Mouse (Mus musculus) forebrain, embryonic 12.5 days (tissue): ENCODE results near the gene Rsph6a. TPM values are rescaled to one million over a fixed set of nuclear protein-coding genes. Genes with fewer than 3 reads are reported as not detected.
A peak's percentile ranks its signal among the peaks of the same experiment; 100 is the strongest.

Source experiments
- ATAC-seq: fragments of 200-750 bp; cut with Nextera tagmentation; 2 replicates; pipeline ENCODE4 v1.8.0; 2017; ENCODE audit warnings: moderate TSS enrichment; ENCODE audit not compliant: low FRiP score
- H3K27ac ChIP-seq: fragments of 300-500 bp; sonication (generic); 2 replicates; pipeline ENCODE4 v1.5.1; 2016; ENCODE audit warnings: mild to moderate bottlenecking
- H3K27me3 ChIP-seq: fragments of 300-500 bp; sonication (generic); 2 replicates; pipeline ENCODE4 v1.6.1; 2016; ENCODE audit warnings: mild to moderate bottlenecking
- H3K36me3 ChIP-seq: fragments of 300-500 bp; sonication (generic); replicated peaks from 2 replicates; pipeline ENCODE4 v1.6.1; 2016; ENCODE audit warnings: mild to moderate bottlenecking
- H3K4me1 ChIP-seq: fragments of 300-500 bp; sonication (generic); 2 replicates; pipeline ENCODE4 v1.6.1; 2016
- H3K4me2 ChIP-seq: fragments of 300-500 bp; sonication (generic); 2 replicates; pipeline ENCODE4 v1.6.1; 2016; ENCODE audit warnings: mild to moderate bottlenecking, moderate library complexity
- H3K4me3 ChIP-seq: fragments of 300-500 bp; sonication (generic); replicated peaks from 2 replicates; pipeline ENCODE4 v1.5.1; 2016; ENCODE audit warnings: mild to moderate bottlenecking
- H3K9ac ChIP-seq: fragments of 300-500 bp; sonication (generic); 2 replicates; pipeline ENCODE4 v1.6.1; 2016; ENCODE audit warnings: mild to moderate bottlenecking
- H3K9me3 ChIP-seq: fragments of 300-500 bp; sonication (generic); 2 replicates; pipeline ENCODE4 v1.6.1; 2016
- WGBS: fragments of 180-500 bp; shearing (Covaris S2); methylation state at CpG from one replicate; pipeline ENCODE4 v1.1.7; 2016; 5-methylcytosine and 5-hydroxymethylcytosine counted together
- polyA plus RNA-seq: library from polyadenylated mRNA; unstranded; fragments of >200 nt; fragmentation: Nextera tagmentation; extraction: Ambion mirVana; gene quantifications from 2 replicates; pipeline ENCODE4 v1.2.1, GENCODE M21; 2016

Gene Rsph6a
- polyA plus RNA-seq, 1 experiment from 2014 or later, result not detected

DNA sequence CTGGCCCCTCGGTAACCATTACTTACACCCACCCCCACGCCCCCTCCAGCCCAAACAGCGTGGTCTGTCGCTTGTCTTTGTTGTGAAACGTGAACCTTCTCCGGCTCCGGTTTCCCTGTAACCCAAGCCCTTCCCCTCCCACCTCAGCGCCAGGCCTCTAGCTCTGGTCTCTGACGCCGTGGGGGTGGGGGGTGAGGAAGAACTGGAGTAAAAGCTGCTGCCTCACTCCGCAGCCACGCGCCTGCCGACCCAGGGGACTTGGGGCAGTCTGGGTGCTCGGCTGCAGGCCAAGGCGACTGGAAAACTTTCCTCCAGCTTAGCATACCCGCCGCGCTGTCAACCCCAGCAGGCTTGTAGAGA, 41.2 kb downstream of the Rsph6a start:
- H3K9me3 ChIP-seq, result no peaks in the 10 kb centered on the region
- H3K4me3 ChIP-seq, result peak overlapping the region; percentile 72
- peak overlapping the region; percentile 95 for H3K4me2 ChIP-seq
- peaks cover 21% of the 10 kb centered on the region for H3K27me3 ChIP-seq
- peak overlapping the region; percentile 91 for H3K9ac ChIP-seq
- H3K4me1 ChIP-seq, result peaks cover 60% of the 10 kb centered on the region
- no peak for ATAC-seq
- under 1% methylated on average over 19 of the region's 19 CpGs for WGBS
- H3K36me3 ChIP-seq, result peaks cover 19% of the 10 kb centered on the region
- H3K27ac ChIP-seq, result peak overlapping the region; percentile 95

DNA sequence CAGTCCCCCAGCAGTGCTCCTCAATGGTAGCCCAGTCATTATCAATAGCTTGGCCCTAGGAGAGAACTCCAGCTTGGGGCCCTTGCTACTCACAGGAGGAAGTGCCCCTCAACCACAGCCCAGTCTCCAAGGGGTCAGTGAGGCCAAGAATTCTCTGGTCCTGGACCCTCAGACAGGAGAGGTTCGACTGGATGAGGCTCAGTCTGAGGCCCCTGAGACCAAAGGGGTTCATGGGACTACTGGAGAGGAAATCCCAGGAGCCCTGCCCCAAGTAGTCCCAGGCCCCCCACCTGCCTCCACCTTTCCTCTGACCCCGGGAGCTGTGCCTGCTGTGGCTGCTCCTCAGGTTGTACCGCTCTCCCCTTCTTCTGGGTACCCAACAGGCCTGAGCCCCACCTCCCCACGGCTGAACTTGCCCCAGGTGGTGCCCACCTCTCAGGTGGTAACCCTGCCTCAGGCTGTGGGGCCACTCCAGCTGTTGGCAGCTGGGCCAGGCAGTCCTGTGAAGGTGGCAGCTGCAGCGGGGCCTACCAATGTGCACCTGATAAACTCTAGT, 42.0 kb downstream of the Rsph6a start:
- 55% methylated on average over 5 of the region's 5 CpGs for WGBS
- Histone ChIP-seq H3K27ac (no peak overlapping the region), H3K9me3 (no peaks in the 10 kb centered on the region), H3K27me3 (peaks cover 13% of the 10 kb centered on the region), H3K4me2 (peak overlapping the region; percentile 95), H3K9ac (peak overlapping the region; percentile 91), H3K36me3 (peaks cover 12% of the 10 kb centered on the region), H3K4me3 (peak overlapping the region; percentile 72), H3K4me1 (peaks cover 54% of the 10 kb centered on the region)
- ATAC-seq, result no peak

DNA sequence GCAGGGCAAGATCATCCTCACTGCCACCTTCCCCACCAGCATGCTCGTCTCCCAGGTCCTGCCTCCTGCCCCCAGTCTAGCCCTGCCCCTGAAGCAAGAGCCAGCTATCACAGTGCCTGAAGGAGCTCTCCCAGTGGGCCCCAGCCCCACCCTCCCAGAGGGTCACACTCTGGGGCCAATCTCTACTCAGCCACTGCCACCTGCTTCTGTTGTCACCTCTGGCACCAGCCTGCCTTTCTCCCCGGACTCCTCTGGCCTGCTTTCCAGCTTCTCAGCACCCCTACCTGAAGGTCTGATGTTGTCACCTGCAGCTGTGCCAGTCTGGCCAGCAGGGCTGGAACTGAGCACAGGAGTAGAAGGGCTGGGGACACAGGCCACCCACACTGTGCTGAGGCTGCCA, 42.7 kb downstream of the Rsph6a start:
- 58% methylated on average over 2 of the region's 2 CpGs for WGBS
- H3K27me3 ChIP-seq, result peaks cover 6% of the 10 kb centered on the region; the same call in 1 of the 2 replicates
- ATAC-seq, result no peak
- H3K9ac ChIP-seq, result peak overlapping the region; percentile 21; the same call in 1 of the 2 replicates
- H3K4me1 ChIP-seq, result peaks cover 47% of the 10 kb centered on the region
- 0 out of 2 replicates have a peak overlapping the region, but pooled peaks have one; percentile 95 for H3K4me2 ChIP-seq
- no peak overlapping the region for H3K27ac ChIP-seq
- no peak overlapping the region for H3K4me3 ChIP-seq
- no peaks in the 10 kb centered on the region for H3K9me3 ChIP-seq
- peaks cover 12% of the 10 kb centered on the region; the same call in 1 of the 2 replicates for H3K36me3 ChIP-seq

DNA sequence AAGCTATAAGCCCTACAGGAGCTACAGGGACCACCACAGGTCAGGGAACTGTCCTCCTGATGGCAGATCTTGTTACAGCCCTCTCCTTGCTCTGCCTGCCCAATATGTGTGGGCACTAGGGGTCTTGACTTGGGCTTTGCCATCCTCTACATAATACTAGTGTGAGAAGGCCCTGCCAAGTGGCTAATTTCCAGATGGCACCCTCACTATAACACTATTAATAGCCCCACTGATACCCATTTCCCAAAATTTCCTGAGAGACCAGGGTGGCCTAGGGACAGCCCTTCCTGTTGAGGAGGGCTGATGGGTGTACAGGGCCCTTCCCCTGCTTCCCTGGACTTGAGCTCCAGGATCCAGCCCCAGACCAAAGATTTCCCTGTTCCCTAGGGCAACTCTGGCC, 43.4 kb downstream of the Rsph6a start:
- H3K4me3 ChIP-seq, result no peak overlapping the region
- H3K27ac ChIP-seq, result no peak overlapping the region
- ATAC-seq, result no peak
- H3K36me3 ChIP-seq, result peaks cover 12% of the 10 kb centered on the region; the same call in 1 of the 2 replicates
- H3K4me1 ChIP-seq, result peaks cover 41% of the 10 kb centered on the region
- H3K9me3 ChIP-seq, result no peaks in the 10 kb centered on the region
- H3K4me2 ChIP-seq, result no peak overlapping the region
- no peak overlapping the region for H3K9ac ChIP-seq
- 0 out of 2 replicates have a peak, but pooled peaks cover 3% of the 10 kb centered on the region for H3K27me3 ChIP-seq

- Histone ChIP-seq H3K4me2 (no peak overlapping the region; the same call in 1 of the 2 replicates), H3K9me3 (no peaks in the 10 kb centered on the region), H3K4me3 (no peak overlapping the region), H3K36me3 (peaks cover 12% of the 10 kb centered on the region; the same call in 1 of the 2 replicates), H3K9ac (no peak overlapping the region), H3K27ac (no peak overlapping the region), H3K4me1 (peaks cover 31% of the 10 kb centered on the region), H3K27me3 (0 out of 2 replicates have a peak, but pooled peaks cover 3% of the 10 kb centered on the region)
- ATAC-seq, result no peak
- 63% methylated on average over 7 of the region's 7 CpGs for WGBS
These were observed 44.3 kb downstream of the Rsph6a start for GRCm38 (mm10) chr7:19098811-19099210.

GRCm38 (mm10) chr7:19100290-19100689, 45.8 kb downstream of the Rsph6a start:
- Histone ChIP-seq H3K27me3 (no peaks in the 10 kb centered on the region), H3K36me3 (peaks cover 12% of the 10 kb centered on the region; the same call in 1 of the 2 replicates), H3K9me3 (no peaks in the 10 kb centered on the region), H3K9ac (no peak overlapping the region), H3K4me2 (no peak overlapping the region), H3K4me1 (peaks cover 22% of the 10 kb centered on the region), H3K27ac (no peak overlapping the region), H3K4me3 (no peak overlapping the region)
- WGBS, result 76% methylated on average over 1 of the region's 1 CpGs
- no peak for ATAC-seq

DNA sequence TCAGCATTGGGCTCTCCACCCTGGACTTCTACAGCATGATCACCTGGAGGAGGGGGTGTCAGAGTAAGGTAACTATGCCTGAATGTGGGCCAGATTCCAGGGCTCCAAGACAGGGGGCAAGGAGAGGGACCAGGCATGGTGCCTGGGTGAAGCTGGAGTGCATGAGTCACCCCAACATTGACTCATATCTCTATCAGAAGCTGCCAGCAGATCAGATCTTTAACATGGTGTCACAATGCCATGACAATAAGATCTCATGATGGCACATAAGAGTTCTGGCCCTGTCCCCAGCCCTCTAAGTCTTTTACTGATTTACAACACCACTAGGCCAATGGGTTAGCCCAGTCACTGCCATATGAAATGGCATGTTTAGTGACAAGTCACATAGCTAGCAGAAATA, 49.3 kb downstream of the Rsph6a start:
- no peak for ATAC-seq
- Histone ChIP-seq H3K9me3 (no peaks in the 10 kb centered on the region), H3K27ac (no peak overlapping the region), H3K4me2 (no peak overlapping the region), H3K4me1 (no peaks in the 10 kb centered on the region), H3K4me3 (no peak overlapping the region), H3K9ac (no peak overlapping the region), H3K27me3 (no peaks in the 10 kb centered on the region), H3K36me3 (no peaks in the 10 kb centered on the region)

DNA sequence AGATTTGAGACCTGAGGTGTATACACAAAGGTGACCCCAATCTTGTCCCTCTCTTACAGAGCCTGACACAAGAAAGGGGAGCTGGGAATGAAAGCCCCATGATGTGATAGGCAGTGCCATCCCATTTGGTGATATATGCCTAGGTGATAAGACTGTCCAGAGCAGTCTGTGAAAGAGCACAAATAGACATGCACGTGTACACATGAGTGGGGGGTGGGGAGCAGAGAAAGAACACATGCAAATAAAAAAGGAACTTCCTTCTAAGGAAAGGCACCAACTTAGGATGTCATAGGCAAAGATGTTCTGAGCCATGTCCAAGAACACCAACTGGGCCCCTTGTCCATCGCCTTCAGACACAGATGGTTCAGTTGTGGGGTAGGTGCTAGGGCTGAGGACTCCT, 50.0 kb downstream of the Rsph6a start:
- H3K36me3 ChIP-seq, result no peaks in the 10 kb centered on the region
- H3K4me2 ChIP-seq, result no peak overlapping the region
- no peak for ATAC-seq
- 76% methylated on average over 2 of the region's 2 CpGs for WGBS
- H3K27me3 ChIP-seq, result no peaks in the 10 kb centered on the region
- H3K4me3 ChIP-seq, result no peak overlapping the region
- H3K4me1 ChIP-seq, result no peaks in the 10 kb centered on the region
- H3K9ac ChIP-seq, result no peak overlapping the region
- H3K9me3 ChIP-seq, result no peaks in the 10 kb centered on the region
- H3K27ac ChIP-seq, result no peak overlapping the region

DNA sequence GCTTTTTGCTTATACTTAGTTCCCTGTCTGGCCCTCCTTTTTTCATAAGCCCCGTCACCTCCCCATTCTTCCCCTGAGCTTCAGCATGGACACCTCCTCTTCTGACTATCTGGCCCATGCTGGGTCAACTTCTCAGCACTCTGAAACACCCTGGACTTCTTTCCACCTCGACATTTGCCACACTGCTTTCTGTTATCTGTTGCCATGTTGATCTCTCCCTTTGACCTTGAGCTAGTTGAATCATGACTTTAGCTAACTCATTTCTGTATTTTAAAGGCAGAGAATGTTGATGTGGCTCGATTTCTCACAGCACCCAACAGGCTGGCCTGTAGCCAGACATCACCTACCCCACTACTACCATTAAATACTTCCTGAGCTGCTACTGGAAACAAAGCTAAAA, 52.9 kb downstream of the Rsph6a start:
- Histone ChIP-seq H3K36me3 (no peaks in the 10 kb centered on the region), H3K9ac (no peak overlapping the region), H3K27ac (no peak overlapping the region), H3K4me2 (no peak overlapping the region), H3K4me3 (no peak overlapping the region), H3K9me3 (no peaks in the 10 kb centered on the region), H3K4me1 (no peaks in the 10 kb centered on the region), H3K27me3 (peaks cover 2% of the 10 kb centered on the region; the same call in 1 of the 2 replicates)
- 62% methylated on average over 3 of the region's 3 CpGs for WGBS
- ATAC-seq, result no peak

- H3K4me1 ChIP-seq, result no peaks in the 10 kb centered on the region
- no peak for ATAC-seq
- H3K27ac ChIP-seq, result no peak overlapping the region
- no peak overlapping the region for H3K4me3 ChIP-seq
- peaks cover 2% of the 10 kb centered on the region; the same call in 1 of the 2 replicates for H3K27me3 ChIP-seq
- no peaks in the 10 kb centered on the region for H3K36me3 ChIP-seq
- no peak overlapping the region for H3K9ac ChIP-seq
- no peaks in the 10 kb centered on the region for H3K9me3 ChIP-seq
- H3K4me2 ChIP-seq, result no peak overlapping the region
- 86% methylated on average over 1 of the region's 1 CpGs for WGBS
These were observed 55.1 kb downstream of the Rsph6a start for GRCm38 (mm10) chr7:19109565-19109964.

DNA sequence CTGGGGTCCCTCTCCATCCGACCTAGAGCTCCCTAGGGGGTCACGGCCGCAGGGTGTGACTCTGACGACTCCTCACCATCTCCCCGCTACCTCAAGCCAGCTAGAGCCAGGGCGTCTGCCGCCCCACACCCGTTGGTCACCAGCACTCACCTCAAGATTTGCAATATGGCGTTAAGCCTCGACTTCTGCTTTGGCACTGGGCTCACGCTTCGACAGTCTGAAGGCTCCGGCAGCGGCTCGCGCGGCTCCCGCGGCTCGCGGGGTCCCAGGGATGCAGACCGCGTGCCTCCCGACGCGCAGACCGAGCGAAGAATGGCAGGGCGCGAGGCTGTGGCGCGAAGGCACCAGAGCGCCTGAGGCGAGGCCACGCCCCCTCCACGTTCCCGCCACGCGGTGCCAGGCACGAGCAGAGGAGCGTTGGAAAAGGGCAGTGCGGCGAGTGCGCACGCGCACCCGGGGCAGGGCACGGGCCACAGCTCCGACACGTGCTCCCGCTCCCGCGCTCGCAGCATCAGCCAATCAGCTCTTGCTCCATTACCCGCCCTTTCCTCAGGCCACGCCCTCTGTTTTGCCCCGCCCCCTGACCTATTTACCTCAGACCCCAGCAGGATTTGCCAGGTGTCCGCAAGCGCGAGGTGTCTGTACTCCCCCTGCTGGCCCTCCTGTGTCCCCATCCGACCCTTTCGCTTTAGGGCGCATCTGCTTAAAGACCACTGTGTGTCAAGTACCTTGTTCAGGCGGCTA, 63.7 kb downstream of the Rsph6a start, which contains the start of gene Gm4969:
Gene Gm4969 (minus strand): TSS at position 341 of the 744 bp plus-strand sequence.
- peak; percentile 39; the same call in 1 of the 2 replicates for ATAC-seq
- H3K9me3 ChIP-seq, result peaks cover 11% of the 10 kb centered on the region
- H3K9ac ChIP-seq, result no peak within 1 kb of the TSS
- no peaks in the 10 kb centered on the region for H3K36me3 ChIP-seq
- no peak within 1 kb of the TSS for H3K27ac ChIP-seq
- peak within 1 kb of the TSS; percentile 42 for H3K4me2 ChIP-seq
- peaks cover 20% of the 10 kb centered on the region for H3K4me1 ChIP-seq
- peak within 1 kb of the TSS; percentile 25 for H3K4me3 ChIP-seq
- 23% methylated on average over 64 of the region's 64 CpGs for WGBS
- H3K27me3 ChIP-seq, result peaks cover 12% of the 10 kb centered on the region

DNA sequence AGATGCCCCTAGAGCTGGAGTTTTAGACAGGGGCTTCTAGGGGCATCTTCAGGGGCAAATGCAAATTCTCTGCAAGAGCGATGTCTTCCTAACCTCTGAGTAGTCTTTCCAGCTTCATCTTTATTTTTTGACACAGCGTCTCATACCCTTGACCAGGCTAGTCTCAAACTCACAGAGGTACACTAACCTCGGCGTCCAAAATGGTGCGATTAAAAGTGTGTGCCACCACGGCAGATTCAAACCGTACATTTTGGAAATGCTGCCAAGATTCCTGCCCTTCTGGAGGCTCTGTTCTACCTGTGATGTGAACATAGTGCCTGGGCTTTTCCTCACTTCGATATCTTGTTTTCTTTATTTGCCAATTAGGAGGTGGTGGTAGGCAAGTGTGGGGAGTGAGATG, 64.6 kb downstream of the Rsph6a start:
- 92% methylated on average over 8 of the region's 8 CpGs for WGBS
- Histone ChIP-seq H3K9me3 (peaks cover 11% of the 10 kb centered on the region), H3K4me2 (no peak overlapping the region), H3K9ac (no peak overlapping the region), H3K4me3 (0 out of 2 replicates have a peak overlapping the region, but pooled peaks have one; percentile 74), H3K36me3 (no peaks in the 10 kb centered on the region), H3K27ac (no peak overlapping the region), H3K4me1 (peaks cover 20% of the 10 kb centered on the region), H3K27me3 (peaks cover 12% of the 10 kb centered on the region)
- ATAC-seq, result peak; percentile 28; the same call in 1 of the 2 replicates
